Mouse (Mus musculus) activated CD4-positive, CD25-positive, alpha-beta regulatory T cell (primary cell): ENCODE data around the gene Eed. TPM values are rescaled to one million over a fixed set of nuclear protein-coding genes. Genes with fewer than 3 reads are reported as not detected.

Experiments used
- polyA plus RNA-seq, 2 experiments: library from polyadenylated mRNA; unstranded; fragments of 100-300 nt; shearing (Covaris generic); gene quantifications; one replicate each; pipeline ENCODE4 v1.2.1; 2017

The Eed gene
- 100 to 1,000 TPM; 112 to 115 TPM for polyA plus RNA-seq

GRCm38 (mm10) chr7:89980485-89981422 lies at the start of gene Eed:
Gene Eed, minus strand, starts transcription at chr7:89980983.

GRCm38 (mm10) chr7:89940571-89941463 lies 40.0 kb downstream of the Eed start, which contains the start of gene Hikeshi:
Gene Hikeshi, minus strand, starts transcription at chr7:89941204.

Other genes with a start within 250 kb of the Eed start
- gene Ccdc81, start 77.4 kb downstream of the Eed start, polyA plus RNA-seq: under 1 TPM in 1 of 2 experiments, not detected in 1; 0.10 TPM
- gene Hikeshi, start 39.8 kb downstream of the Eed start, polyA plus RNA-seq: 100 to 1,000 TPM in 1 of 2 experiments, 10 to 100 TPM in 1; 87.1 to 121 TPM
- gene Picalm, start 149.2 kb upstream of the Eed start, polyA plus RNA-seq: 10 to 100 TPM; 44.5 to 49.0 TPM